Mouse (Mus musculus) urinary bladder, postnatal 4 days (tissue): ENCODE measurements around the gene BC030500.

ENCODE experiments used
- DNase-seq, 2 experiments: peaks; one replicate each; pipeline ENCODE4 v3.0.0; 2021 to 2022; ENCODE audit warnings: low spot score in 2 of 2

Gene BC030500

GRCm38 (mm10) chr8:58911677-58912076 is at the start of gene BC030500:
Gene BC030500, plus strand, starts transcription at chr8:58911755.
- DNase-seq: no peak

DNA sequence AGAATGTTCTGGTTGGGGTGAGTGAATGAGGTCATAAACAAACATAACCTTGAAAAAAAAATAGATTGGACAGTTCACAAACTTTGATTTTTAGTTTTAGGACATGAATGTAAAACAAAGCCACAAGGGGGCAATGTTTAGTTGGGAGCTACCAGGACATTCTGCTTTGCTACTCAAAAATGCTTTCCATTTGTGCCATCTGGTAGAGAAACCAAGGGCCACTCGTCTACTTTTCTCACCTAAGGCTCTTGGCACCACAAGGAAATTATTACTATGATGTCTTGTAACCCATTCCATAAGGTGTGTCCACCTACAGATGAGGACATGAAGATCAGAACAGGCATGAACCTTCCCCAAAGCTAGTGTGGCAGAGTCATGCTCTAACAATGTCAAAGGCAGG is 25.1 kb upstream of the BC030500 start:
- DNase-seq: no peak

DNA sequence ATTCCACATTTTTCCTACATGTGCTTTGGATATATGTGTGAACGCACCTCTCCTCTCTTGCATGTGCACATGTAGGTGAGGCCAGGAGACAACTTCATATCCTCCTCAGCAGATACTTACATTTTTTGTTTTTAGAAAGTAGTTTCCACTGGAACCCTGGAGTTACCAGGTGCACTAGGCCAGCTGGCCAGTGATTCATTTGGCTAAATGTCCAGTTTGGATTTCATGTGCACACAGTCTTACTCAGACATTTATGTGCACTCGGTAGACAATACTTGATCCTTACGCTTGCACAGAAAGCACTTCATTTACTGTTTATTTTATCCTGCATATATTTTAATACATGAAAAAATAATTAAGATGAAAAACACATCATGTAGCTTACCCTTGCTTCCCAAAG is 21.0 kb upstream of the BC030500 start:
- no peak for DNase-seq

DNA sequence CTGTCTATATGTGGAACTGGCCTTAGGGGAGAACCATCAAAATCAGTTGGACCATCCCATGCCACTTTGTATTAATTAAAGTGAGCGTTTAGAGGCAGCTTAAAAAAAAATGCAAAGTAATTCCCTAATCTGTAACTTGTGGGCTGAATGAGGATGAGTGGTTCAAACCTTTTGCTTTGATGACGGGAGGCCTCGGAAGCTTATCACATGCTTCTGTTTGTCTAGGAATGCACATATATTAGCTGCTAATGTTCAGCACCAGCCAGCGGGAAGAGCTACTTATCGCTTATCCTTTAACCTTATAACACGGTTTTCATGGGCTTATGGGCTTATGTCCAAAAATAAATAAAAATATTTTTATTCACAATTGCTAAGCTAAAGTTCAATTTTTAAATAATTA is 15.6 kb upstream of the BC030500 start:
- no peak for DNase-seq

DNA sequence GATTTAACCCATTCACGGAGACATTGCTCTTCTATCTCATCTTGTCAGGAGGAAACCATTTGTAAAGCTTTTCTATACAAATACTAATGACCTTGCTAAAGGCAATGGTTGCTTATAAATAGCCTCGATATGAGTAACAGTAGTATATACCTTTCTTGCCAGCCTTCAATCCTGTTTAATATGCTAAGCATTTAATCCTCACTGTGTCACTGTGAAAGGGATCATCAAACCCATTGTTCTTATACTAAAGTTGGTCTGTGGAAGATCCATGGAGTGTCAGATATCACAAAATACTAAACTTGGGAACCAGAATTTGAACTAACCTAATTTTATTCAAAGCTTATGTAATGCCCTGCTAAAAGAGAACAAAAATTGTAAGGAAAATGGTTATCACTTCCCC is 7.1 kb upstream of the BC030500 start:
- no peak for DNase-seq

DNA sequence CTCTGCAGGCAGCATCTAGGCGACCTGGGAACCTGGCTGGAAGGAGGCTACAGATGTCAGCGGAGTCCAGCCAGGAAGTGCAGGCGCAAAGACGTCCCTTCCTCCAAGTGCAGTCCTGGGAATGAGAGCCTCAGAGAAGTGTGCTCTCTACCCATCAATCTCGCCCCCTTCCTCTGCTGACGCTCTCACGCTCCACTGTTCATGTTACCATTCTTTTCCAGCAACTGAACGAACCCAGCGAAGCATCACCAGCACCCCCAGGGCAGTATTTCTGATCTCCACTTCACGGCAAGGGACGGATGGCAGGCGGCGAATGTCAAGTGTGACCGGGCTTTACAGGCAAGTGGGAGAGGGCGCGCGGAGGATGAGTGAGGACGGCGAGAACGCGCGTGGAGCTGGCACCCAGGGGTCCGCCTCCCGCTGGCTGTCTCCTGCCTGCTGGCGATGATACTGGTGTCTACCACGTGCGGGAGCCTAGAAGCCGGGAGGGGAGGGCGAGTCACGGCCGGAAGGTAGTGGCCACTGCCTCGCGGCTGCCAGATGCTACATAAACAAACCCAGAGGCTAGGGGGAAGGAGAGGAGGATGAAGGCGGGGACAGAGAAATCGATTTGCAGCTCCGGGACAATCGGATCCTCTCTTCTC is 763 bp downstream of the BC030500 start, which contains the start of gene Galntl6:
Gene Galntl6 (minus strand): TSS at position 445 of the 644 bp plus-strand sequence.
- no peak for DNase-seq

DNA sequence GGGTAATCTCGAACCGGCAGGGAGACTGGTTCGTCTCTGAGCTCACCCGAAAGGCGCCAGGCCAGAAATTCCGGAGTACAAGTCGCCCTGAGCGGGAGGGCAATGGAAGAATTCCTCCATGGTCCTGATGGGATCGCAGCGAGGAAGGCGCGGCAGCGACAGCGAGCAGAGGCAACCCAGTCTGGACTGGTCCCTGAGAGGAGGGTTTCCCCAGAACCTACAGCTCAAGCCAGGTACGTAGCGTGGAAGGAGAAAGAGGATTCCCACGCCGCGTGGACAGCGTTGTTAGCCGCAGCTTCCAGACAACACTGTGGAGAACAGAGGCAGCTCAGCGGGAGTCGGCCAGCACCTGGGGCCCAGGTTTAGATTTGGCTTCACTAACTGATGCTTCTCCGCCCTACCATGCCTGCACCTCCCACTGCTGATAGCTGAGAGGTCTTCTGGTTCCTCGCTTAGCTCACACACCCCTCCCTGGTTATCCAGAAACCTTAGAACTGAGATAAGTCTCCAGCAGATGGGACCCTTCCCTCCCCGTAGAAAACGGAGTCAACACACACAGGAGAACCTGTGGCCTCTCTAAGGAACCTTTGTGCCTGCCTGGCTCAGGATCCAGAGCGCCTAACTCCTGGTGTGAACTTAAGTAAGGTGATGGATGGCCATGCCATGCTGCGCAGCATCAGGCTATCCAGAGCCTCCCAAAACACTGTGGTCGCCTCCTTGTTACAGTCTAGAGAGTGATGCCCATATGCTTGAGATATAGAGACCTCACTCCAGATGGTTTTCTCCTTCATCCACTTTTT is 1.5 kb downstream of the BC030500 start:
- DNase-seq: no peak

DNA sequence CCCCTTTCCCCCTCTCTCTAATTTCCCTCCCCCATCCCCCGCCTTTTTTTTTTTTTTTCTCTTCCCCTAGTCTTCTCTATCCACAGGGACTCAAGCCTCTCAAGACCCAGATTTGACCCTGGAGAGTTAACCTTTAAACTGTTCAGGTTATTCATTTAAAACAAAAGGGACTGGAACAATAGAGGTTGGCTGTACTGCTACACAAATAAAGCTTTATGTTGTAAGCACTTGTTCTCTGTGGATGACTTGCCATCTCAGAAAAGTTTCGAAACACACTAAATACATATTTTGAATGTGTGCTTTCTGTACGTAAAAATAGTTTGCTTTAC is 2.0 kb downstream of the BC030500 start:
- no peak for DNase-seq

GRCm38 (mm10) chr8:58915142-58915541 is 3.6 kb downstream of the BC030500 start:
- no peak for DNase-seq

- no peak for DNase-seq
Measured at GRCm38 (mm10) chr8:58931066-58931465, 19.5 kb downstream of the BC030500 start.

DNA sequence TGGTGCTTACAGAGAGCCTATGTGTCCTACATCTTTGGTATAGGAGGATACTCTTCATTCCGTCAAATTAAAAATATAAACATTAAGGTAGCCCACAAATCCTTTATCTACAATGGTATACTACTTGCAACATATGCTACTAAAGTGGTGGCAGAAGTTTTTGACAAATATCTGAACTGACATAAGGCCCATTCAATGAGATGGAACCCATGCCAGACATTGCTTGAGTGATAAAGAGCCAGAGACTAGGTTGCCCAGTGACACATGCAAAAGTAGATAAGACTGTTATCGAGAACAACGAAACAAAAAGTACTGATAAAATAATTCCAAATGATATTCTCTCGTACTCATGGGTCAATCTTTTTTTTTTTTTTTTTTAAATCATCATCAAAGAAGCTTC is 32.2 kb downstream of the BC030500 start:
- DNase-seq: no peak

GRCm38 (mm10) chr8:58957195-58957739 is 45.7 kb downstream of the BC030500 start:
- no peak for DNase-seq
